Mouse (Mus musculus): ENCODE results near the gene Zfp142. TPM values are rescaled to one million over a fixed set of nuclear protein-coding genes. Genes with fewer than 3 reads are reported as not detected.

Zfp142 gene
- polyA plus RNA-seq (2011; ENCODE audit: insufficient read depth, insufficient read length, low replicate concordance, missing spikeins), result 6.8 and 12.0 TPM in 2 replicates

DNA sequence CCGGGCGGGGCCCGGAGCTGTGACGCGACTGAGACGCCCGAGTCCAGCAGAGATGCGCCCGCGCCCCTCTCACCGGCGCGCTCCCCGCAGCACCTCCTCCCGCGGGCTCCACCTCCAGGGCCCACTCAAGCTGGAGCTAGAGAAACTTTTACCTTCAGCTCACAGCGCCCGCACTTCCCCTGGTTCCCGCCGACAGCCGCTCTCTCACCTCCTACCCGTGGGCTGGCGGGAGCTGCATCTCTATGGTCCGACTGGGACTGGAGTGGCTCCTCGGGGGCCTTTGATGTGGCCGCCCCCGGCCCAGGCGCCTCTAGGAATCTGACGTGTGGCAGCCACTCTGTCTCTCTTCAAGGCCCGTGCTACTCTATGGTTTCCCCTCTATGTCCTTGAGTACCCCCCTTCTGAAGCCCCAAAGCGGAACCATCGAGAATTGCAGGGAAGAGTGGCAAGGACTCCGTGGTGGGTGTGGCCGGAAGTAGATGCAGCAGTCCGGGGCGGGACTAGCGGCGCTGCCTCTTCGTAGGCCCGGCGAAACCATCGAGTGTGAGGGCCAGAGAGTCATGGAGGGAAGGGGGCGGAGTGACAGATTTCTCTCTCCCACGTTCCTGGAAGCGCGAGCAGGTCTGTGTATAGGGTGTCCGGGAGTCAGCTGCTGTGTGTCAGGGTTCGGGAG is at the start of gene Zfp142, which contains the start of gene Bcs1l:
Zfp142 (minus strand) TSS at position 474 of the 673 bp plus-strand sequence.
Bcs1l (plus strand) TSS at position 517 of the 673 bp plus-strand sequence.
- TF ChIP-seq POLR2A (IDR thresholded peaks at IDR 0.05; ENCODE audit: borderline replicate concordance, control insufficient read depth, low read depth, low read length), result 0 out of 2 replicates have a peak, but pooled peaks have one; percentile 41
- TF ChIP-seq CTCF (IDR thresholded peaks at IDR 0.05; ENCODE audit: control insufficient read depth, insufficient read depth, low read length), result no peak
- peaks cover 1% of the 10 kb centered on the region for H3K4me1 ChIP-seq (ENCODE audit: control insufficient read depth, insufficient read depth, low read length)
- peak within 1 kb of the TSS; percentile 73 for H3K27ac ChIP-seq (ENCODE audit: control insufficient read depth, insufficient read depth, low read depth, low read length, poor library complexity)
- H3K4me3 ChIP-seq (replicated peaks; ENCODE audit: control insufficient read depth, low read depth, low read length), result peak within 1 kb of the TSS; percentile 93
- WGBS, result under 1% methylated on average over 48 of the region's 48 CpGs

GRCm38 (mm10) chr1:74632734-74633133 is 44.7 kb upstream of the Zfp142 start:
- 54% methylated on average over 4 of the region's 4 CpGs for WGBS
- no peak overlapping the region for H3K27ac ChIP-seq (ENCODE audit: control insufficient read depth, insufficient read depth, low read depth, low read length, poor library complexity)
- TF ChIP-seq CTCF (IDR thresholded peaks at IDR 0.05; ENCODE audit: control insufficient read depth, insufficient read depth, low read length), result no peak
- peaks cover 3% of the 10 kb centered on the region; the same call in 1 of the 2 replicates for H3K4me1 ChIP-seq (ENCODE audit: control insufficient read depth, insufficient read depth, low read length)
- H3K4me3 ChIP-seq (replicated peaks; ENCODE audit: control insufficient read depth, low read depth, low read length), result no peak overlapping the region

GRCm38 (mm10) chr1:74628001-74628400 is 40.0 kb upstream of the Zfp142 start:
- WGBS, result 70% methylated on average over 7 of the region's 7 CpGs
- Histone ChIP-seq H3K4me1 (ENCODE audit: control insufficient read depth, insufficient read depth, low read length) (peaks cover 2% of the 10 kb centered on the region; the same call in 1 of the 2 replicates), H3K27ac (ENCODE audit: control insufficient read depth, insufficient read depth, low read depth, low read length, poor library complexity) (no peak overlapping the region), H3K4me3 (replicated peaks; ENCODE audit: control insufficient read depth, low read depth, low read length) (no peak overlapping the region)
- TF ChIP-seq POLR2A (IDR thresholded peaks at IDR 0.05; ENCODE audit: borderline replicate concordance, control insufficient read depth, low read depth, low read length) (no peak), CTCF (IDR thresholded peaks at IDR 0.05; ENCODE audit: control insufficient read depth, insufficient read depth, low read length) (no peak)

DNA sequence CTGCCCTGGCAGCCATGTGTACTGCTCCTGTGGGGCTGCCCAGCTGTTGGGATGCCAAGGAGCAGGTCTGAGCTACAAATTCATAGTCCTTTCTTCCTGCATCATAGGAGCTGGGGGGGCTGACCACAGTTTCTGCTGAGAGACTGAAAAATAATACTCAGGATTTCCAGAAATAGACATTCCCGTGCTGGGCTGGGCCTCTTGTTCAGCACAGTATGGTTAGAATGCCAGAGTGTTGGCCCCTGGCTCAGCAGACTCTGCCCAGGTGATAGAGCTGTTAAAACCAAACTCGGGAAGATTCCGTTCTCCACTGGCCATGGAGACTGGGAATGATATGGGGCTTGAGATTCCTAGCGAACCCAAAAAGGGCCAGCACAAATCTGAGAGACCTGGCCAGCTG is 38.0 kb upstream of the Zfp142 start:
- Histone ChIP-seq H3K27ac (ENCODE audit: control insufficient read depth, insufficient read depth, low read depth, low read length, poor library complexity) (no peak overlapping the region), H3K4me3 (replicated peaks; ENCODE audit: control insufficient read depth, low read depth, low read length) (no peak overlapping the region), H3K4me1 (ENCODE audit: control insufficient read depth, insufficient read depth, low read length) (no peaks in the 10 kb centered on the region)
- no peak for TF ChIP-seq POLR2A (IDR thresholded peaks at IDR 0.05; ENCODE audit: borderline replicate concordance, control insufficient read depth, low read depth, low read length)
- no peak for TF ChIP-seq CTCF (IDR thresholded peaks at IDR 0.05; ENCODE audit: control insufficient read depth, insufficient read depth, low read length)
- WGBS, result 69% methylated on average over 4 of the region's 4 CpGs

GRCm38 (mm10) chr1:74624183-74624582 is 36.1 kb upstream of the Zfp142 start:
- TF ChIP-seq POLR2A (IDR thresholded peaks at IDR 0.05; ENCODE audit: borderline replicate concordance, control insufficient read depth, low read depth, low read length), result no peak
- no peak for TF ChIP-seq CTCF (IDR thresholded peaks at IDR 0.05; ENCODE audit: control insufficient read depth, insufficient read depth, low read length)
- Histone ChIP-seq H3K27ac (ENCODE audit: control insufficient read depth, insufficient read depth, low read depth, low read length, poor library complexity) (no peak overlapping the region), H3K4me1 (ENCODE audit: control insufficient read depth, insufficient read depth, low read length) (no peaks in the 10 kb centered on the region), H3K4me3 (replicated peaks; ENCODE audit: control insufficient read depth, low read depth, low read length) (no peak overlapping the region)
- WGBS, result 78% methylated on average over 1 of the region's 1 CpGs

DNA sequence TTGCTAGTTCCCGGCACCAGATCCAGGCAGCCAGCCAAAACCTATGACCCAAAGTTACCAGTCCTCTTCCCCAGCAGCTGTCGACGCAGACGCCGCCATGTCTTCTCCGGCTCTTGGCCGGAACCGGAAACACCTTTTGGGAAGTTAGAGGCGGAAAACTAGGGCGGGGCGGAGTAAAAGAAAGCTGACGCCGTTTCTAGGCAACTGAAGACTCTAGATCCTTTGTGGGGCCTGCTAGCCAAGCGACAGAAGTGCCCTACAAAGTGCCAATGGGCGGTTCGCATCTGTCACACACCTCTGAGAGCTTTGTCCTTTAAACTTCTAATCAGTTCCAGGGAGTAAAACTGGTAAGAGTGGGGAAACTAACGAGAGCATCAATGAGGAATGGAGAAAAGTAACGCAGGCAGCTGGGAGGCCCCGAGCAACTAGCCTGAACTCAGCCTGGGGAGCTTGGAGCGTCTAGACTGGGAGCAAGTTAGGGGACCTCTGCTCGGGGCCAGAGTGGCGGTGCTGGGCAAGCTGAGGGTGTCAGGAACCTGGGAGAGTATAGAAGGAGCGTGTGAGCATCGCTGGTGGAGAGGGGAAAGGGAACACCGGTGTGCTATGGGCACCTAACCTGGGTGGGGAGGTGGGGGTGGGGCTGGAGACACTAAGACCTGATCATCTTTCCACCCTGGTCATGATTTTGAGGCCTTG is 13.4 kb upstream of the Zfp142 start, which contains the start of the genes Rnf25 and Stk36:
Rnf25 (minus strand) TSS at position 131 of the 696 bp plus-strand sequence.
Stk36 (plus strand) TSS at position 179 of the 696 bp plus-strand sequence.
- Histone ChIP-seq H3K4me1 (ENCODE audit: control insufficient read depth, insufficient read depth, low read length) (no peaks in the 10 kb centered on the region; the same call in 1 of the 2 replicates), H3K4me3 (replicated peaks; ENCODE audit: control insufficient read depth, low read depth, low read length) (peak within 1 kb of the TSS; percentile 92), H3K27ac (ENCODE audit: control insufficient read depth, insufficient read depth, low read depth, low read length, poor library complexity) (peak within 1 kb of the TSS; percentile 65)
- 18% methylated on average over 25 of the region's 25 CpGs for whole genome bisulfite sequencing
- TF ChIP-seq POLR2A (IDR thresholded peaks at IDR 0.05; ENCODE audit: borderline replicate concordance, control insufficient read depth, low read depth, low read length) (peak; percentile 69; the same call in 1 of the 2 replicates), CTCF (IDR thresholded peaks at IDR 0.05; ENCODE audit: control insufficient read depth, insufficient read depth, low read length) (no peak)

DNA sequence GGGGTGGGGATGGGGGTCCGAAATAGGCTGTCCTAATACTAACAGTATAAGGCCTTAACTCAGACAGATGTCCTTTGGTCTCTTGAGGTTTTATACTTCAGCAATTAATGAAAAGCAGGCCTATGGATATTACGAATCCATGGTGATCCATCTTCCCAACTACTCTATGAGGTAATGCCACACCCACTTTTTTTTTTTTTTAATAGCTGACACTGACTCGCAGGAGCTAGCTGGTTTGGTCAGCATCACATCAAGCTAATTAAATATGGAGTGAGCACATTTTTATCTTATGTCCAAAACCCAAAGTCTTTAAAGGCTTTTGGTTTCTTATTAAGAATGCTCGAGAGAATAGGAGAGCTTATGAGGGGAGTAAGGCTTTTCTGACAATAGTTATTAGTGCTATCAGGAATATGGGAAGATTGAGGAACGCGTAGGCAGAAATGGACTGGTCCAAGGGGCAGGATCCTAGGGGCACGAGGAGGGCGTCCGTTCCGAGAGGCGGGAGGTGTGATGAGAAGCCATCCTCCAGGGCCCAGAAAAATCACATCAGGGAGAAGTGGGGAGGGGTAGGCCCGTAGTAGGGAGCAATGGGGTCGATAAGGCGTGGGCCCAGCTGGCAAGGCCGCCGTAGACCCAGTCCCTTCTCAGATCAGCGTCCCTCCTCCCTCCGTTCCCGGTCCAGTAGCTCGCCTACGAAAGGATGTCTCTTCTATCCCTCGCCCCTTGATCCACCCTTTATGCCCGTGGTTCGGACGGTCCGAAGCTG is 12.6 kb upstream of the Zfp142 start:
- TF ChIP-seq CTCF (IDR thresholded peaks at IDR 0.05; ENCODE audit: control insufficient read depth, insufficient read depth, low read length) (no peak), POLR2A (IDR thresholded peaks at IDR 0.05; ENCODE audit: borderline replicate concordance, control insufficient read depth, low read depth, low read length) (no peak)
- WGBS, result 7% methylated on average over 26 of the region's 26 CpGs

More for the DNA sequence above, 12.6 kb upstream of the Zfp142 start:
- Histone ChIP-seq H3K4me1 (ENCODE audit: control insufficient read depth, insufficient read depth, low read length) (no peaks in the 10 kb centered on the region; the same call in 1 of the 2 replicates), H3K27ac (ENCODE audit: control insufficient read depth, insufficient read depth, low read depth, low read length, poor library complexity) (peak overlapping the region; percentile 65), H3K4me3 (replicated peaks; ENCODE audit: control insufficient read depth, low read depth, low read length) (peak overlapping the region; percentile 92)
